Mouse (Mus musculus) lung, postnatal 25 days (tissue): ENCODE measurements around the gene Spg21.

Experiments
- DNase-seq: peaks from one replicate; pipeline ENCODE4 v3.0.0; 2022; ENCODE audit warnings: low spot score

Gene Spg21

GRCm38 (mm10) chr9:65479158-65479557 is 18.4 kb downstream of the Spg21 start:
- DNase-seq, result no peak

DNA sequence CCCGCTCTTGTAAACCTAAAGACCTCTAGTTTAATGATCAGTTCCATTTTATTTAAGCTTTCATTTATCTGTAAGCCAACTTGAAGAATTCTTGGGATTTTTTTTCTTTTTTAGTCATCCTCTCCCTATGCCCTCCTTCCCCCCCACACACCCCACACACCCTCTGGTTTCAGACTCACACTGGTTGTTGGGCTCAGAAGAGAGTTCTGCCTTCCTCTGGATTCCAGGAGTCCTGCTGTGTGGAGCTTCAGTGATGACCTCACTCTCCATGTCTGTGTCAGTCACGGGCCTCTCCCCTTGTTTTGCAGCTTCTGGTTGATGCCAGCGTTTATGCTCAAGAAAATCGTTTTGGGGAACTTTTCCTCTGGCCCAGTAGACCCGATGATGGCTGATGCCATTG is 19.3 kb downstream of the Spg21 start:
- DNase-seq, result no peak

GRCm38 (mm10) chr9:65491476-65491875 is 30.7 kb downstream of the Spg21 start:
- DNase-seq, result no peak

DNA sequence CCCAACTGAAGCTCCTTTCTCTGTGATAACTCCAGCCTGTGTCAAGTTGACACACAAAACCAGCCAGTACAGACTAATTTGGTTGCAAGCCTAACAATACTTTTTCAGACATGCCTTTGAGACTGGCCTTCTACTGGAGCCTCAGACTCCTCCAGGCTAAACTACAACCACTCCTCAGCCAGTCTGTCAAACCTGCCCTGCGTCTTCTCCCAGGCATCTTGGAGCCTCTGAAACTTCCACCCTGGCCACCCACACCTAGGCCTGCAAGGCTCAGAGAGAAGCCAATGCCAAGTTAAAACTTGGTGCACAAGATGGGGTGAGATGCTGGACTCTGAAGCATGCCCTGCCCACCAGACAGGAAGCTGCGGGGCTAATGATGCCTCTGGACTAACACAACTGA is 31.6 kb downstream of the Spg21 start:
- DNase-seq, result no peak

GRCm38 (mm10) chr9:65492851-65493250 is 32.1 kb downstream of the Spg21 start:
- DNase-seq, result no peak

GRCm38 (mm10) chr9:65502146-65502545 is 41.4 kb downstream of the Spg21 start:
- DNase-seq, result no peak

GRCm38 (mm10) chr9:65502721-65503505 is 42.2 kb downstream of the Spg21 start:
- no peak for DNase-seq

DNA sequence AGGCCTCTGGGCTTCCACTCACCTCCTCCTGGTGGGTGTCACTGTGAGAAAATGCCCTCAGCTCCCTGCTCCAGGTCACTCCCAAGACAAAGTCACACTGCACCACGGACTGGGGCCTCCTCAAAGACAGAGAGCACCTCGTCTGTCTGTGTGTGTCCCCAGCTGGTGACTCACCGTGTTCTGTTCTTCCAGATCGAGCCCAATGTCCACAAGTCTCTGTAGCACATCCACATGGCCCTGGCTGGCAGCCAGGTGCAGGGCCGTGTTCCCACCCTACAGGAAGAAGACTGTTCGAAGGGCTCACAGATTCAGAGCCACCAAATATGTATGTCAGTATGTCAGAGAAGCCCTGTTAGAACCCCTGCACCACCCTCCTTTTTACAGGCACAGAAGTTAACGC is 47.7 kb downstream of the Spg21 start:
- DNase-seq, result no peak

- DNase-seq, result no peak
Observed at GRCm38 (mm10) chr9:65512520-65512919, 51.8 kb downstream of the Spg21 start.

DNA sequence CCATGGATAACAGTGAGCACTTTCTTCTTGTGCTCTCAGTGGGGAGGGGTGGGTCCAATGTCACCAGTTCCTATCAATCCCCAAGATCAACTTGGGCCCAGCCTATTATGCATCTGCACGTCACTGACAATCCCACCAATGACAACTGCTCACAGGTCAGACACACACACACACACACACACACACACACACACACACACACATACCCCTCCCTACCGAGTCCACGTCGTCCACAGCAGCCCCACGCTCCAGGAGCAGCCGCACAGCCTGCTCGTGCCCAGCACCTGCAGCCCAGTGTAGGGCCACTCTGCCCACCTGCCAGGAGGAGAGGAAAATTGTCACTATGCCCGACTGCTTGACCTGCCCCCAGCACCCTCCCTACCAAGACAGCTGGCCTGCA is 53.7 kb downstream of the Spg21 start:
- no peak for DNase-seq

DNA sequence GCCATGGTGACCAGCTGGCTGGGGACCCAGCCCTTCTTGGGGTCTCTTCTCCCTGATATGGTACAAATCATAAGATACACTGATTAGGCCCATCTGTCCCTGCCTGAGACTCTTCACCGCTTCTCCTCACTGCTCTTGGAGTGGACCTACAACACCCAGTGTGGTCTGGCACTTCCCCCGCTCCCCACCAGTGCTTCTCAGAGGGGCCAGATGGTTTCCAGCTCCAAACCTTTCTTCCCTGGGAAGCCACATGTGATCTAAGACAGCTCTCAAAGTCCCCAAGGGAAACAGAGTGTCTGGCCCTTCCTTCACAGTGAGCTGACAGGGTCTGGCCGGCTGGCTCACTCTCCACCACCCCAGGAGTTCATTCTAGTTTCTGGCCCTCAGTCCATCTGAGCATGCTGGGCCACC is 54.1 kb downstream of the Spg21 start:
- DNase-seq, result no peak

GRCm38 (mm10) chr9:65519807-65520504 is 59.2 kb downstream of the Spg21 start, which contains the start of gene Ankdd1a:
TSS of gene Ankdd1a (minus strand) at chr9:65520193.
- DNase-seq, result no peak

DNA sequence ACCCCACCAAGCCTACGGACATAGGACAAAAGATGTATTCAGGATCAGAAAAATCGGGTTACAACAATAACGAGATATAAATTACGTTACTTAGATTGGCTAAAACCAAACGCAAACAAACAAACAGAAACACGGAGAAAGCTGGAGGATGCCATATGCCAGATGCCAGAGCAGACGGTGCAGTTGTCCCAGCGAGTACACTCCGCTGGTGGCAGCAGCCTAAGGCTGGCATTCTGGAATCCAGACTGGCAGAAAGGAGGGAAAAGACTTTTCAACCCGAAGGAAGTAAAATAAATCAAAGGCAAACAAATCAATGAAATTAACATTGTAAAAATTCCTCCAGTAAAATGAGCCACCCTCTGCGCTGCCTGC is 59.7 kb downstream of the Spg21 start:
- no peak for DNase-seq

DNA sequence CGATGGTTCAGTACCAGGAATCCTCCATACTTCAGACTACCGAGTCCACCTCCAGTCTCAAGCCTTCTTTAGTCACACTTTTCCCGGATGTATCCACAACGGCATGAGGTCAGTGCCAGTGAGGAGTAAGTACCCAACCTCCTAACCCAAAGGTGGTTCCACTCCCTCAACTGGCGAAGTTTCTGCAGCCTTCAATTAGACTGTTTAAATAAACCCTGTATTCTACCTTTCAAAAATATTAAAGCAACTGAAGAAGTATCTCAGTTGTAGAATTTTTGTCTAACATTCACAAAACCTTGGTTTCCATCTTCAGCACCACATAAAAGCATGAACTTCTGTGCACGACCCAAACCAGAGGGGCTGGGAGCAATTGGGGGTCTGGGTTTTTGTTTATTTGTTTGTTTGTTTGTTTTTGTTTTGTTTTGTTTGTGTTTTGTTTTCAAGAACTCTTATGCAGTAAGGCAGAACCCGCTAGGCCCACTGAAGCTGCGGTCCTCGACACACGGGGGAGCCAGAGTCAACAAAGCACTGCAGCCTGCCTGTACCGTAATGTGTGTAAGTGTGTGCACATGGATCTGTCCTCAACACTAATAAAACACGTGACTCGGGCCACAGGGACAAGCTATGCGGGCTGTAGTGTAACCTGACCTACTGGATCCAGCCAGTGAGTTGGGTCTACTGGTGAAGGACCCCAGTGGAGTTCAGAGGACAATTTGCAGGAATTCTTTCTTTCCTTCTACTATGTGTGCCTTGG is 63.0 kb downstream of the Spg21 start:
- DNase-seq, result peak; percentile 84

- peak; percentile 20 for DNase-seq
Observed at GRCm38 (mm10) chr9:65525445-65526195, 64.9 kb downstream of the Spg21 start.

GRCm38 (mm10) chr9:65528417-65529038 is 67.8 kb downstream of the Spg21 start:
- DNase-seq, result no peak

DNA sequence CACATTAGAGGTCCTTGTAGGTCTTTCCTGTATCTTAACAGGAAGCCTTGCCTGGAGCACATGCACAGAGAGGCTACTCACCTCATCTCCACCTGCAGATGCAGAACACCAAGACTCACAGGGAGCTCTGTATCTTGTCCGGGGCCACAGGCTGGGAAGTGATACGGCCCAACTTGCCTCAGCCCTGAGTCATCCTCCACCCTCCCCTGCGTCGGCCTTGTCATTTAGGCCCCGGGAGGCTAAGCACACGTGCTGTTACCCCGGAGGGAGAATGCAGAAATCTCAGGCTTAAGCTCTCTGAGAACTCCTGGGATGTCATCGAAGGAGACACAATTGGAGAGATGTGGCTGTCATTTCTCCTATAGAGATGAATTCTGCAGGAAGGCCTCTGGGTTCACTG is 68.9 kb downstream of the Spg21 start:
- DNase-seq, result no peak

- DNase-seq, result no peak
Observed at GRCm38 (mm10) chr9:65531283-65531682, 70.5 kb downstream of the Spg21 start.

GRCm38 (mm10) chr9:65532986-65533385 is 72.2 kb downstream of the Spg21 start:
- DNase-seq, result no peak

DNA sequence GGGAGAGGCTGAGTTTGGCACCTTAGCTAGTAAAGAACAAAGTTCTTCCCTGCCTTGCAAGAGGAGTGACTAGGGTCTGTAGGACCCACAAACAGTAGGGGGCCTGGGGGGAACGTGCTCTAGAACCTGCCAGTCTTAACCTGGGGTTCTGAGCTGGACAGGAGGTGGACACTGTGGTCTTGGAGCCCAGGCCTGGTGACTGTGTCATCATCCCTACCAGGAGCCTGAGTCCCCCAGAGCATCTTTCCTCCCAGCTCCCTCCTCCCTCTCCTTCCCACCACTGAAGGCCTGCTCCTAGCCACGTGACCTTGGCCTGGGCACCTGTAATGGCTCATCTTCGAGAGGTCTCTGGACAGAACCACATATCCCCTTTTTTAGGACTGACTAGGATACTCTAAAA is 73.4 kb downstream of the Spg21 start:
- DNase-seq, result no peak

- peak; percentile 69 for DNase-seq
Observed at GRCm38 (mm10) chr9:65535191-65535722, 74.5 kb downstream of the Spg21 start.
